Mouse (Mus musculus): Measurements from ENCODE around the gene Lrrc57. TPM values are rescaled to one million over a fixed set of nuclear protein-coding genes. Genes with fewer than 3 reads are reported as not detected.

The Lrrc57 gene
- total RNA-seq, 2 experiments from 2014 or later, result 10.3 to 13.2 TPM

- no peak for DNase-seq
- intact Hi-C loops (cut with DNase I; ENCODE audit: low total_unique reads), result no loop called here
These were observed 47.8 kb downstream of the Lrrc57 start for GRCm38 (mm10) chr2:120561524-120561923.

GRCm38 (mm10) chr2:120558813-120559212 lies 50.5 kb downstream of the Lrrc57 start:
- DNase-seq, result no peak
- intact Hi-C loops (cut with DNase I; ENCODE audit: low total_unique reads), result no loop called here

GRCm38 (mm10) chr2:120556868-120557267 lies 52.5 kb downstream of the Lrrc57 start:
- no peak for DNase-seq
- intact Hi-C loops (cut with DNase I; ENCODE audit: low total_unique reads), result no loop called here

Other genes starting within 250 kb of the Lrrc57 start
- gene Ganc, start 205.6 kb downstream of the Lrrc57 start, total RNA-seq (2021), result 10 to 100 TPM; 31.8 to 37.0 TPM
- 10 to 100 TPM; 33.0 to 42.5 TPM for gene Tmem87a, start 205.4 kb downstream of the Lrrc57 start, total RNA-seq (2021)
- 10 to 100 TPM; 88.0 to 92.1 TPM for gene Capn3, start 153.5 kb downstream of the Lrrc57 start, total RNA-seq (2021)
- gene Zfp106, start 45.7 kb downstream of the Lrrc57 start, total RNA-seq (2021), result 100 to 1,000 TPM; 287 to 310 TPM
- gene Snap23, start 41.8 kb downstream of the Lrrc57 start, total RNA-seq (2021), result 10 to 100 TPM; 43.1 to 47.7 TPM
- 1 to 10 TPM; 6.5 to 6.6 TPM for gene Haus2, start 137 bp downstream of the Lrrc57 start, total RNA-seq (2021)
- 1 to 10 TPM; 8.5 to 8.6 TPM for gene Stard9, start 19.6 kb upstream of the Lrrc57 start, total RNA-seq (2021)
- gene Cdan1, start 240.6 kb upstream of the Lrrc57 start, total RNA-seq (2021), result 1 to 10 TPM; 5.0 to 5.8 TPM
- gene Ttbk2, start 241.1 kb upstream of the Lrrc57 start, total RNA-seq (2021), result 1 to 10 TPM; 7.8 to 8.6 TPM